Mouse (Mus musculus): ENCODE data around the gene Kcnj4.

DNA sequence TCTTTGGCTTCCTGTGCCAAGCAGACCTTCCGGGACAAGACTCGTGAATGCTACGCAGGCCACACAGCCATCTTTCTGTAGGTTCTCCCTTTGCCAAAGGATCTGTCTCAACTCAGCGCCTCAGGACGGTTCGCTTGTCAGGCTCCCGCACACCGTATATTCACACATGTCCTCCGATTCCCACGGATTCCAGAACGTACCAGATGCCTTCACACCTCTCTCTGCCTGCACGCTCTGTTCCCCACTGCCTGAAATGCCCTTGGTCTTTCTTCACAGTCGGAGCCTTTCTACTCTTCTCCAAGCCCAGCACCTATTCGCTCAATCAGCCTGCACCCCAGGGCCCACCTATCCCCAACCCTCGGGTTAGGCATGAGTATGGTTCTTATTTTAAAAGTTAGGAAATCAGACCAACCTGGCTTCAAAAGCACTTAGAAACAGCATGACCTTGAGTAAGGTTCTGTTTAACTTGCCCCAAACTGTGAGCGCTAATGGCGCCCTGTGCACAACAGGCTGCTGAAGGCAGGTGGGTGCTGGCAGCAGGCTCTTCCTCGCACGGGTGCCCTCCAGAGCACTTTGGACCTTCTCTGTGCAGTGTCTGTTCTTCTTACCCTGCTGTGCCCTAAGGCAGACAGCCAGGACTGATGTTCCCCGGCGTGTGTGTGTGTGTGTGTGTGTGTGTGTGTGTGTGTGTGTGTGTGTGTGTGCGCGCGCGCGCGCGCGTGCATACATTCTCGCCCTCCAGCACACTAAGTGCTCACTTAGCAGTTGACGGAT lies 2.2 kb upstream of the Kcnj4 start:
- no peak for TF ChIP-seq CTCF (conservative IDR thresholded peaks at IDR 0.05; ENCODE audit: low read length)
- no peak for TF ChIP-seq NANOG (IDR thresholded peaks at IDR 0.05; ENCODE audit: borderline replicate concordance, low read length)
- no peak for TF ChIP-seq POU5F1 (IDR thresholded peaks at IDR 0.05; ENCODE audit: borderline replicate concordance, low read length)
